Mouse (Mus musculus): ENCODE results near the gene Gjb1.
"Not testable (repeated sequence)": the region's sequence is repeated elsewhere in the genome, so short reads cannot be mapped to it uniquely, and the experiment has no call there.

The Gjb1 gene

DNA sequence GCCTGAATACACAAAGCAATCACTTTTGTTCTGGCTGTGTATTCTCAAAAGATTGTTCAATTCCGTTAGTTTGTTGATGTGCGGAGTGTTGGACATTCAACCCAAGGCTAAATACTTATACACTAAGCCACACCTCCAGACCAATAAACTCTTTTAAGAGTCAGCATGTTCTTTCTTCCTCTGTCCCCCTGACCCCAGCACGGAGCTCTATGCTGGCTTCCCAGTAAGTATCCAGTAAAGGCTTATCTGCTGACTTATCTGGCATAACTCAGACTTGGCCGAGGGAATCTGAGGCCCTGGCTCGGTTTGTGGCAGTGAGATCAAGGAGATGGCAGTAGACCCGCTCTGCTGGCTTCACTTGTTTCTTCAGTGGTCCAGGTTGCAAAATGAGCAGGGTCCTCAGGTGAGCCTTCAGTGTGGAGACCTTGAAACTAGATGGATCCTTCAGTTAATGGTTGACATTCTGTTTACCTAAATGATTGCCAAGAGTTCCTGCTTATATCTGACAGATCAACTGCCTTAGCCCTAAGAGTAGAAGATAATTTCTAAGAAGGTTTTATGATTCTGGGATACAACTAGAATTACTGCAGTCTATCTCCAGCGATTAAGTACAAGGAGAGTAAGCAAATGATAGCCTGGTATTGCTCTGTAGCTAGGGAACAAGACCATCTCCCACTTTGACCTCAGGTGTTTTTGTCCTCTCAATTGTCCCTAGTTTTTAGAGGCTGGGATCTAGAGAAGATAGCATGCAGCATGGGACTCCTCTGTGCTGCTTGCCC, at the start of gene Gjb1:
Gjb1 (plus strand) TSS at position 189 of the 779 bp plus-strand sequence.
- DNase-seq (ENCODE audit: low read depth, low spot score) = no peak

DNA sequence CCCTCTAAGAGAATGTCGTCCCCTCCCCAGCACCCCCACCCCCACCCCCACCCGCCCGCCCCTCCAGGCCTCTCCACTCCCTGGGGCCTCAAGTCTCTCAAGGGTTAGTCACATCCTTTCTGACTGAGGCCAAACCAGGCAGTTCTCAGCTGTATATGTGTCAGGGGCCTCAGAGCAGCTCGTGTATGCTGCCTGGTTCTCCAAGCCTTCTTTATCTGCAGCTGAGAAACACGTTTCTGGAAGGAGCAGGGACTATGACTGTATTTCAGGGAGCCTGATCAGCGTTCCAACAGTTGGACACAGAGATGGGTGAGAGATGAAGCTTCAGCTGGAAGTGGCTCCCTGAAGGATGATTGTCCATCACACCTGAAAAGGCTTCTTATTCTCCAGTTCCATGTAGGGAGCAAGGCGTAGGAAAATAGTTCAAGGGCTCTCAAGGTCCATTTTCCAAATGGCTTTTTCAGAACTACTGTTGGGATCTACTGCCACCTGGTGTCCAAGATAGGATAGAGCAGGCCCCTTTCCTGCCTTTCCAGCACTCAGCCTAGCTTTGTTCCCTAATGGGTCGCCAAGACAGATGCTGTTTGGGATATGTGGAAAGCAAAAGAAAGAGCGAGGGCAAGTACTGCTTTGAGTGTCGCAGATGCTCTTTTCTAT, 46.7 kb upstream of the Gjb1 start:
- peak; percentile 72 for DNase-seq (ENCODE audit: low read depth, low spot score)

DNA sequence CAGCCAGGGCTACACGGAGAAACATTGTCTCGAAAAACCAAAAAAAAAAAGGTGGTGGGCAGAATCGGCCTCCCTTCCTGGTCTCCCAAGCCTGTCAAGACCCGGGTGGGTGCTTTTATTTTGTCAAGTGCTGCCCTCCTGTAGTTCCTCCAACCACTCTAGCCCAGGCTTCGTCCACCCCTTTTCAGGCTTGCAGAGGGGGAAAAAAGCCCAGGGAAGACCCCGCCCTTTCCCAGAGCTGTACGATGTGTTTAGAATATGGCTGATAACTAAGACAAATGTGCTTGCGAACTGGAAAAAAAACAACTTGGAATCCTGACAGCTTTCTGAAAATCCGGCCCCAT, 44.2 kb upstream of the Gjb1 start:
- no peak for DNase-seq (ENCODE audit: low read depth, low spot score)

DNA sequence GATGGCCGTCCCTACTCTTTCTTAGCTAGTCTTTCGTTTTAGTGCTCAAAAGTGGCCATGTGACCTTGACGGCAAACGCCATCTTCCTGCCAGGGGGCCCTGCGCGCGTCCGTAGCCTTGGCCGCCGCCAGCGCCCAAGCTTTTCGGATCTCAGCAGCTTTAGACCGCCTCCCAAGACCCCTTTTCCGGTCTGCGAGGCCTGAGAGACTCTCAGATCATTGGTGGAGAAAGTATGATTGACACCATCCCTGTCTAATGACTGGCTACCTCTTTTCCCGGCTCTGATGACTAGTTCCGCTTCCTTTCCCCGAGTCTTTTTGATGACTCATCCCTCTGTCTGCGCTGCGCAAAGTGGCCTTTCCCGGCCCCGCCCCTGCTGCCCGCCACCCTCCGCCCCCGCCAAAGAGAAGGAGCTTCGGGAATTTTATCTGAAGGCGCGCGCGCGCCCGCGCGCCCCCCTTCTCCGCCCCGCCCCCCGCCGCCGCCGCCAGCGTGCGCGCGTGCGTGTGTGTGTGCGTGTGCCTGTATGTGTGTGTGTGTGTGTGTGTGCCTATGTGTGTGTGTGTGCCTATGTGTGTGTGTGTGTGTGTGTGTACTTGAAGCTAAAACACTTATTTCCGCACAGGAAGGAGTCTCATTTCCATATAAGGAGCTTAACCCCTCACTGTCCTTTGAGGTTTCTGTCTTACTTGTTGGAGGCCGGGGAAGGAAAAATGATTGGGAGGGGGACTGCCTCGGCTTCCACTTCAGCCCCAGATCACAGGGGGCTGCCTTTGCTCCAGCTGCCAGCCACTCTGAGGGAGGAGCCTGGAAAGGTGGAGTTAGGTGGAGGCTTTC, 43.6 kb upstream of the Gjb1 start:
- DNase-seq (ENCODE audit: low read depth, low spot score) = peak; percentile 93

DNA sequence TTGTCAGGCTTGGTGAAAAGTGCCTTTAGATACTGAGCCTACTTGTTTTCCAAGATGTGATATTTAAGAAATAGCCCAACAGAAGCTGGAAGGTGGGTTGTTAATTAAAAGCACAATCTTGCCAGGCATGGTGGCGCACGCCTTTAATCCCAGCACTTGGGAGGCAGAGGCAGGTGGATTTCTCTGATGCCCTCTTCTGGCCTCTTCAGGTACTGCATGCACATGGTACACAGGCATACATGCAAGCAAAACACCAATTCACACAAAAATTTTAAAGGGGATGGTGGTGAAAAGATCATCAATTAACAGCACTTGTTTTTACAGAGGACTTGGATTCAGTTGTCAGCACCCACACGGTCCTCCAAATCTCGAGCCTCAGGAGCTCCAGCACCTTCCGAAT, 41.6 kb upstream of the Gjb1 start:
- DNase-seq (ENCODE audit: low read depth, low spot score) = peak; percentile 10

DNA sequence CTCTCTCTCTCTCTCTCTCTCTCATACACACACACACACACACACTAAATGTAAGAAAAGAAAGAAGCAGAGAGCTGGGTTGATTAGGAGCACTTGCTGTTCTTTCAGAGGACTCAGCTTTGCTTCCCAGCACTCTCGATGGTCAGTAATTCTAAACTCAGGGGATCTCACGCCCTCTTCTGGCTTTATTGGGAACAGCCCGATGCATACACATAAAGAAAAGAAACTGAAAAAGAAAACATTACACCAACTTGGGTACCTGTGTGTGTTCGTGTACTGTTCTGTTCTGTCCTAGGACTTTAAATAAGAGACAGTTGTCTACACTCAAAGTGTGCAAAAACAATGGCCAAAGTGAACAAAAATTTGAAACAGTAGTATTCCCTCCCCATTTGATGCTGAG, 37.5 kb upstream of the Gjb1 start:
- no peak for DNase-seq (ENCODE audit: low read depth, low spot score)

DNA sequence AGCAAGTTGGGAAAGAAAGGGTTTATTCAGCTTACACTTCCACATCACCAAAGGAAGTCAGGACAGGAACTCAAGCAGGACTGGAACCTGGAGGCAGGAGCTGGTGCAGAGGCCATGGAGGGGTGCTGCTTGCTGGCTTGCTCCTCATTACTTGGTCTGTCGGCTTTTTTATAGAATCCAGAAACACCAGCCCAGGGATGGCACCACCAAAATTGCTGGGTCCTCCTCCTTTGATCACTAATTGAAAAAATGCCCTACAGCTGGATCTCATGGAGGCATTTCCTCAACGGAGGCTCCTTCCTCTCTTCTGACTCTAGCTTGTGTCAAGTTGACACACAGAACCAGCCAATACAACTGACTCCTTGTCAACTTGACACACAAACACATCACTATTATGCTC, 33.3 kb upstream of the Gjb1 start:
- not testable (repeated sequence) for DNase-seq (ENCODE audit: low read depth, low spot score)

DNA sequence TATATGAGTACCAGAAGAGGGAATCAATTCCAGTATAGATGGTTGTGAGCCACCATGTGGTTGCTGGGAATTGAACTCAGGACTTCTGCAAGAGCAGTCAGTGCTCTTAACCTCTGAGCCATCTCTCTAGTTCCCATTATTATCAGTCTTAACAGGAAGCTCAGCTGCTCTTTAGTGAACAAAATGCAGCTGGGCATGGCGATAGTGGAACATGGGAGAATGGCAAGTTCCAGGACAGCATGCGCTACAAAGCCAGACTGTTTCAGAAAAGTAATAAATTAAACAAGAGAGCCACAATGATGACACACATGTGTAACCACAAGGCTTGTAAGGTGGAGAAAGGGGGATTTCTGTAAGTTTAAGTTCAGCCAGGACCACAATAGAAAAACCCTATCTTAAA, 30.7 kb upstream of the Gjb1 start:
- DNase-seq (ENCODE audit: low read depth, low spot score) = no peak

DNA sequence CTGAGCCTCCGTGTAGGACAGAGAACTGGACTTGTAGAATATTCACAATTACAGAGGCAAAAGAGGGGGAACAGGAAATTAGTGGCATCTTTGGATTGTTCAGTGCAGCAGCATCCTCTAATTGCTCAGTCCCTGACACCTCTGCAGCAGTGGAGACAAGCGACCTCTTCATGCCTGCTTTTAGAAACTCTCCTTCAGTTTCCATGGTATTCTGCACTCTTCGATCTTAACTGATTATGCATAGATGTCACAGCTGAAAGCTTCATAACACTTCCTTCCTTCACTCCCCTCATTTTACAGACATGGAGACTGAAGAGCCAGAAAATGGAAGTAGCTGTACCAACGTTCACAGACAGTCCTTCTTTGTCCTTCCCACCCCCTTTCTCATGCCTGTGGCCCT, 29.7 kb upstream of the Gjb1 start:
- no peak for DNase-seq (ENCODE audit: low read depth, low spot score)

DNA sequence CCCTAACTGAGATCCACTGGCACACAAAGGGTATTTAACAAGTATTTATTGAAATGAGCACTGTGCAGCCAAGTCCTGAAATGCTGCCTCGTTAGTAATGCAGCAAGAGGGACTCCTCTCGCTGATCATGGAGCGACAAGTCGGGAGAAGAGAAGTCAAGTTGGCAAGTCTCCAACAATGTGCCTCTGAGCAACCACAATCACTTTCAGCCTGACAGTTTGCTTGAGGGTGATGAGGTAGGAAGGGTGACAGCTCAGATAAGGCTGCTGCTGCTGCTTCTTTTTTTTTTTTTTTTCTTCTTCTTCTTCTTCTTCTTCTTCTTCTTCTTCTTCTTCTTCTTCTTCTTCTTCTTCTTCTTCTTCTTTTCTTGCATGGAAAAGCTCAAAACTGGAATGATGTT, 25.0 kb upstream of the Gjb1 start:
- DNase-seq (ENCODE audit: low read depth, low spot score) = no peak

DNA sequence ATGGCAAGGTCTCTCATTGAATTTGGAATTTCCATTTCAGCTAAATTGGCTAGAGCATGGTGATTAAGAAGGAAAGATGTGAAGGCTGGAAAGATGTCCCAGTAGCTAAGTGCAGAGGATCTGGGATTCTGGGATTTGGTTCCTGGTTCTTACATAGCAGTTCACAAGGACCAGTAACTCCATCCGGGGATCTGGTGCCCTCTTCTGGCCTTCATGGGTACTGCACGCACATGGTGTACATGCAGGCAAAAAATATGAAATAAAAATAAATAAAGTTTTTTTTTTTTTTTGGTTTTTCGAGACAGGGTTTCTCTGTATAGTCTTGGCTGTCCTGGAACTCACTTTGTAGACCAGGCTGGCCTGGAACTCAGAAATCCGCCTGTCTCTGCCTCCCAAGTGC, 17.3 kb upstream of the Gjb1 start:
- peak; percentile 4 for DNase-seq (ENCODE audit: low read depth, low spot score)

DNA sequence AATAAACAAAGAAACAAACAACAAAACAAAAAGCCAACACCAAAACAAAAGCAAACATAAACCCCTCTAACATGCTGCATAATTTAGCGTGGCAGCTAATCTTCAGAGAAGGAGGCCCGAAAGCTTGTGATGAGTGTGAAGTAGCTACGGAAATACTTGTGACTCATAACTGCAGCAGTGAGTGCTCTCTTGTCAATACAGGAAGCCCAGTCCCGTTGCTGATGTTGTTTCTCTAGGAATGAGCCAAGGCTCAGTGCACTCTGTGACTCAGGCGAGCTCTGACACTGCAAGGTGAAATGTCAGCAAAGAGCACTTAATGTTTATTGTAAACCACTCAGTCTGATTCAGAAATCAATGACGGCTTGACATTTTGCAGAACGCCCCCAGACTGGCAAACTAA, 7.2 kb upstream of the Gjb1 start:
- no peak for DNase-seq (ENCODE audit: low read depth, low spot score)

DNA sequence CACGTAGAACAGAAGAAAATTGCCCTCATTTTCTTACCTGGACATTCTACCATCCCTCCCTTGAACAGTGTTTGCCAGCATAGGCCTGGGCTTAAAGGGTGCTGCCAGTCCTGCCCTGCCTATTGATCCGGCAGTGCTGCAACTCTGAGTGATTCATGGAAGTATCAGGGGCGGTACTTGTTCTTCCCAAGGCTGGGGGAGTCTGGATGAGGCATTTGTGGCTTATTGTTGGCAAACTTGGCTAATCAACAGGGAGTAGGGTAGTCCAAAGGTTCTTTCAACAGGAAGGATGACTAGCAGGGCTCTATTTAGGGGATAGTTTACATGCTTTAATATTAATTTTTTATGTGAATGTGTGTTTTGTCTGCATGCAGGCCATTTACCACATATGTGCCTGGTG, 5.6 kb upstream of the Gjb1 start:
- no peak for DNase-seq (ENCODE audit: low read depth, low spot score)

DNA sequence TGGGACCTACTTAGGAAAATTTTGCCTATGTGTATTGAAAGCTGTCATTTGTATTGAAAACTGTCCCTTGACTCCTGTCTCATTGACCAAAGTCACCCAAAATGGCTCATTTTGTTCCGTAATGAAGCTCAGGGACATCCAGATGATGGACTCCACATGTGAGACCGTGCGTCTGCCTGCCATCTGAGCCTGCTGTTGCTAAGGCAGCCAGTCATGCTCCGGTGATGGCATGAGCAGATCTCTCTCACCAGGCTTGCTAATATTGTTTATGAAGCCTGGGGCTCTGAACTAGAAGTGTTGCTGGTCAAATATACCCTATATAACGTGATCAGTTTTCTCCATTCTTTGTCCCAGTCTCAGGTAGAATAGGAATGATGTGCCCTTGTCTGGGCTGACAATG, 3.2 kb upstream of the Gjb1 start:
- no peak for DNase-seq (ENCODE audit: low read depth, low spot score)

DNA sequence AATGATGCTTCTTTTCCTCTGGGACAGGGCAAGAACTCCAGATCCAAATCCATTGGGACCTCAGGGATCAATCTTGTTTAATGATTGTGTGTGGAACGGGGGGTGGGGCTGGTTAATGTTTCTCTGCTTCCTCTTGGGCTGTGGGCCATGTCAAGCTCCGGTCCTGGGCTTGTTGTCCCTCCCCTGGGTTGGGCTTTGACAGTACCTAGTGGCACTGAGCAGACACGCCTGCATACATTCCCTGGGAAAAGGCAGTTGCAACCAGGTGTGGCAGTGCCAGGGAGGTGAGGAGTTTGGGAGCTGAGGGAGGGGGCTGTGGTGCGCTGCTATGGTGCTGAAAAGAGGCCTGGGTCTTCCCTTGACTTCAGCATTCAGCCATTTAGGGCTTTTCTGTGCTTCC, 898 bp downstream of the Gjb1 start:
- no peak for DNase-seq (ENCODE audit: low read depth, low spot score)

DNA sequence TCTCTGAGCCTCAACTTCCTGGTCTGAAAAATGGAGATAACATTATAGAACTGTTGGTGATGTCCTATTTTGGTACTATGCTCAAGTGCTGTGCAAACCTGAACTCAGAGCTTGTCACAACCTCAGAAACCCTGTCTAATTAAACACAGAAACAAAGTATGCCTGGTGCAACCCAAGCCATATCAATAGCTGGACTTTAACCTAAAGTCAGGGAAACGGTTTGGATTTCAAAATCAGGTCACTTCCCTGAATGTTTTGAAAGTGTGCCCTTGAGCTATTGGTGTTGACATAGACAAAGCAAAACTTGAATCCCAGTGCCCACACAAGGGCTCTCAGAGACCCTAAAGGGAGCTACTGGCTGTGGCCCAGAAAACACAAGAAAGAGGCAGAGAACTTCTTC, 3.6 kb downstream of the Gjb1 start:
- no peak for DNase-seq (ENCODE audit: low read depth, low spot score)

DNA sequence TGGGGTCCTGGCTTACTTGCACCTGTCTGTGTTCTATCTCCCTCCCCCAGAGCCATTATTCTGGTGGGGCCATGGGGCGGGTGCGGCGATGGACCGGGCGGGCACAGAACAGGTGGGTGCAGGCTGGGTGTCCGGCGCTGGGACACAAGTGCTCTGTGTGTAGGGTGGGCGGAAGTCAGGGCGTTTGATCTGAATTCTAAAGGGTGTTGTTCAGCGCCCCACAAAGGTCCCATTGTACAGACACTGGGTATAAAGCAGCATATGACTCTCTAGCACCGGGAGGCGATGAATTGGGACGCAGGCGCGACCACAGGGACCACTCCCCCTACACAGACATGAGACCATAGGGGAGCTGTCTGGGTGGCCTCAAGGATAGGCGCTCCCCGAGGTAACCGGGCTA, 7.3 kb downstream of the Gjb1 start:
- no peak for DNase-seq (ENCODE audit: low read depth, low spot score)

DNA sequence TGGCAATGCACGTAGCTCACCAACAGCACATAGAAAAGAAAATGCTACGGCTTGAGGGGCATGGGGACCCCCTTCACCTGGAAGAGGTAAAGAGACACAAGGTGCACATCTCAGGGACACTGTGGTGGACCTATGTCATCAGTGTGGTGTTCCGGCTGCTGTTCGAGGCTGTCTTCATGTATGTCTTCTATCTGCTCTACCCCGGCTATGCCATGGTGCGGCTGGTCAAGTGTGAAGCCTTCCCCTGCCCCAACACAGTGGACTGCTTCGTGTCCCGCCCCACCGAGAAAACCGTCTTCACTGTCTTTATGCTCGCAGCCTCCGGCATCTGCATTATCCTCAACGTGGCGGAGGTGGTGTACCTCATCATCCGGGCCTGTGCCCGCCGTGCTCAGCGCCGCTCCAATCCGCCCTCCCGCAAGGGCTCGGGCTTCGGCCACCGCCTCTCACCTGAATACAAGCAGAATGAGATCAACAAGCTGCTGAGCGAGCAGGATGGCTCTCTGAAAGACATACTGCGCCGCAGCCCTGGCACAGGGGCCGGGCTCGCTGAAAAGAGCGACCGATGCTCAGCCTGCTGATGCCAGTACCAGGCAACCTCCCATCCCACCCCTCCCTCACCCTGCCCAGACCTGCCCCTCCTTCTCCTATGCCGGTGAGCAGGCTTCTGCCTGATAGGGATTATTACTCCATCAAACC, 8.4 kb downstream of the Gjb1 start:
- no peak for DNase-seq (ENCODE audit: low read depth, low spot score)

DNA sequence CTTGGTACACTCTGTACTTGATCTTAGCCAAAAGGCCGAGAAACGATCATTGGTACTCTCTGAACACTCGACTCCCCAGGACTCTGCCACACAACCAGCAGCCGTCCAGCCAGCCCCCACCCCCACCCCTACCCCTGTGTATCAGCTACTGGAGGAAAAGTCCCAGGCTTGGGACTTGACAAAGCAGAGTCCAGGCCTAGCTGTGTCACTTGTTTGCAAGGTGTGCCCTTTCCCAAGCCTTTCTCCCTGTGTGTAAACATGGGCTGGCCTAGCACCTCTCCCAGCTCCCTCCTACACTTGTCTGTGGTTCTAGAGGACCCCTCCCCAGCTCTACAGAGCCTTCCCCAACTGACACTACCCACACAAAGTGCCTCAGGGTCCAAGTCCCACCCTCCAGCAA, 10.0 kb downstream of the Gjb1 start:
- DNase-seq (ENCODE audit: low read depth, low spot score) = no peak

DNA sequence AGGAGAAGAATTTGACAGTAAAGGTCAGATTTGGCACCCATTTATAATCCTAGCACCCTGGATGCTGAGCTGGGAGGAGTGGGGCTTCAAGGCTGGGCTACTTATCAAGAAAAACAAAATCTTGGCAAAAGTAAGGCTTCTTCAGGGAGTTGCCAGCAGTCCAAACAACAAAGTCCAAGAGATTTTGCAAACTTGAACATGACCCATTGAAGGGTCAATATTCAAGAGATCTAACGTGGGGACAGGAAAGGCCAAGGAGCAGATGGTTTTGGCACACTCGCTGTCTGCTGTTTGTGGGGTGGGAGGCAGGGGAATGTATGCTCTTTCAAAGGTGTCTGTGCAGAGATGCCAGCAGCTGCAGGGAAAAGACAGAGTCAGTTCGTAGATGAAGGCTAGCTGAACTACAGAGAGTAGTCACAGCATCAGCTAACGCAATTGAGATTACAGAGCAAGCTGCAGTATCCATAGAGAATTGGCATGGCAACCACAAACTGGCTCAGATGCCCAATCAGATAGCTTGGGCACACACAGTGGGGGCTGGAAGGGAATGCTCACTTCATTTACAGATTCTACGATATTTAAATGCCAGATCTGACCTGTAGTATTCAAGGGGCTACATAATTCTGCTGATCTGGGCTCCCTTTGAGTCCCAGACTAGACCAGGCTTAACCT, 12.8 kb downstream of the Gjb1 start:
- DNase-seq (ENCODE audit: low read depth, low spot score) = no peak

DNA sequence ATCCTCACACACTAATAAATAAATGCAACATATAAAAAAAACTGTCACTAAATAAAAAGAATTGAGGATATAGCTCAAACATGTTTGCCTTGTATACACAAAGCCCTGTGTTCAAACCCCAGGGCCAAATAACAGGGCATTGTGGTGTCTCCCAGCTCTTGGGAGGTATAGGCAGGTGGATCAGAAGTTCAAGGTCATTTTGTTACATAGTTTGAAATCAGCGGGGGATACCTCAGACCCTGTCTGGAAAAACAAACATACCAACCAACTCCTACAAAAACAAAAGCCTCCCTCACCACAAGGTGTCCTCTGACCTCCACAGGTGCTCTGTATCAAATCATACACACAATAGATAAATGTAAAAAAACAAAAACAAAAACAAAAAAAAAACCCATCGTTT, 18.2 kb downstream of the Gjb1 start:
- DNase-seq (ENCODE audit: low read depth, low spot score) = no peak

DNA sequence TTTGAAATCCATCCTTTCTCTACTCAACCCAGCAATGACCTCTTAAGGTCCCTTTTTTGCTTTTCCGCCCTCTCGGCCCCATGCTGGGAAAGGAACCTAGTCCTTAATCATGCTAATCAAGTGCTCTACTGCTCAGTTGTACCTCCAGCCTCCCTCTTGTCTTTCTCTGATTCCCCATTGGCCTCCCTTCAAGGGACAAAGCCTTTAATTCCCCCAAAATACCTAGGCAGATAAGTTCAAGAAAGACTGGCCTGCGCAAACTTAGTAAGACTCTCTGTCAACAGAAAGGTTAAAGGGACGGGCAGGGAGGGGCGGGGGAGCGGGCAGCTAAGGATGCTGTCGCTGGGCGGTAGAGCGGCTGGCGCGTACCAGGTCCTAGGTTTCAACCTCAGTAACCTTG, 20.3 kb downstream of the Gjb1 start:
- no peak for DNase-seq (ENCODE audit: low read depth, low spot score)

Data from forelimb bud, embryonic 11.5 days (tissue).